Mouse (Mus musculus) lung, adult 2 months (tissue): ENCODE data around the gene Fbl.

Experiments used
- CTCF ChIP-seq: fragments of 200-500 bp; IDR thresholded peaks from 2 replicates; pipeline ENCODE4 v1.5.1; 2011; ENCODE audit warnings: mild to moderate bottlenecking, low read length, control low read depth; ENCODE audit not compliant: insufficient read depth
- POLR2A ChIP-seq: fragments of 200-500 bp; IDR thresholded peaks from 2 replicates; pipeline ENCODE4 v1.6.1; 2011; ENCODE audit warnings: low read depth, mild to moderate bottlenecking, control low read depth, low read length, borderline replicate concordance; ENCODE audit errors: extremely low read depth

- no peak for TF ChIP-seq POLR2A
- peak; percentile 83 for TF ChIP-seq CTCF
These were observed 44.6 kb downstream of the Fbl start for GRCm38 (mm10) chr7:28214142-28214541.
